Mouse (Mus musculus) adrenal gland, postnatal 4 days (tissue): ENCODE data around the gene Zfp639. TPM values are rescaled to one million over a fixed set of nuclear protein-coding genes. Genes with fewer than 3 reads are reported as not detected.

Experiments
- DNase-seq, 2 experiments: peaks; one replicate each; pipeline ENCODE4 v3.0.0; 2021 to 2022; ENCODE audit warnings: low spot score in 2 of 2, mixed read lengths in 2 of 2
- total RNA-seq, 2 experiments: library from RNA; stranded (reverse); gene quantifications; 2 replicates each; pipeline ENCODE4 v1.2.3; 2021

Gene Zfp639
- total RNA-seq, 2 experiments from 2014 or later: 41.8 TPM

- DNase-seq: no peak
These were observed 13.4 kb upstream of the Zfp639 start for GRCm38 (mm10) chr3:32496711-32497070.

GRCm38 (mm10) chr3:32500346-32500745 is 9.7 kb upstream of the Zfp639 start:
- DNase-seq: no peak

GRCm38 (mm10) chr3:32505841-32506240 is 4.2 kb upstream of the Zfp639 start:
- DNase-seq: no peak

DNA sequence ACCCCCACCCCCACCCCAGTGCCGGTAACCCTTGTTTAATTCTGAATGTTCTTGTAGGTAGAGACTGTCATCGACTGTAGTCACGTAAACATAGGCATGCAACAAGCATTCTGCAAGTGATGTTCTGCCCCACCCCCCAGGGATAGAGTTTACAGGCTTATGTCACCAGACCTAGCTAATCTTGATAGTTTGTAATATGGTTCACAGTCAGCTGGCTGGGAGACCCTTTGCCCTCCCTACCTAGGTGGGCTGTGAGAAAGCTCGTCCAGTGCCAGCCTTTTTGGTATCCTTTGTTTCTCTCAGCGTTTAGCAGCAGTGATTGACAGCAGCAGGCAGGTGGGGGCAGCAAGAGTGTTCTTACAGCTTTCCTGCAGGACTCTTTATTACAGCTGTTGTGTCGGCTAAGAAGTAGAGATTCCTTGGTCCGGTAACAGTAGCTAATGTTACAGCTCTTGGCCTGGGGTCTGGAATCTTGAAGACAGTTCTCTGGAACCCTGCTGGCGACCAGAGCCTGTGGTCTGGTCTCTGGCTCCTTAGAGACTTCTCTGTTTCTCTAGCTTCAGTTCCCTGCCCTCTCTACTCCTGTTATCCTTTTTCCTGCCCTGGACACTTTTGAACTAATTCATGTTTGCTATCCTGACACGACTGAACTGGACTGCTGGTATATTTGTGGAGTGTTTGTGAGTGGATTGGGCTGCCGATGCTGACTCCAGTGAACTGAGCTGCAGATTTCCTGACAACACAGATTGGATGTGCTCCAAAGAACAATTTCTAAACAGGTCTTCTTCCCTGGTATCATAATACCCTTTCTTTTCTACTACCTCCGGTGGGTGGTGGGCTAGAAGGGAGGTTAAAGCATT is 3.5 kb upstream of the Zfp639 start:
- no peak for DNase-seq

DNA sequence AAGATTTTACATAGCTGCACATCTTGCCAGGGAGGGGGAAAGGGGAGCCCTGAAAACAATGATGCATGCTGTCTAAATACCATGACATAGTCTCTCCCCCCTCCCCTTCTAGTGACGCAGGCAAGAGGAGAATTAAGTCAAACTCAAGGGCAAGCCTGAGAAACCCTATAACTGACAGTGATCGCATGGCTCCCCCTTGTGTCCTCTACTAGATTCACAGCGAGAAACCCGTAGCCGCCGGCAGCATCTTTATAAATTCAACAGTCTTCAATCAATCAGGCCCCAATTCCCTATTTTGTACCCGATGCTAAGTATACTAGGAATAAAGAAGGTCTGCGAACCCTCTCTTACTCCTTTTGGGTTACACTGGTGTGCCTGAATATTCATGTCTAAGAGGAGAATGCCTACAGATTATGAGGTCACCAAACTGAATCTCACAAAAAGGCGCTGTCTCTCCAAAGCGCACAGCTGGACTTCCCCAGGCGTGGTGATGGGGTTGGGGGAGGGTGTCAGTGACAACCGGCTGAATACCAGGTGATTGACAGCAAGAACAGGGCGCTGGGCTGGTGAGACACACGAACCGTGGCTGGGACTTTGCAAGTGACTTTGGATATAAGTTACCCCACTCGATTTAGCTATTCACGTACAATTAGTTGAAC is 1.3 kb upstream of the Zfp639 start:
- DNase-seq: peak in 1 of 2 experiments; percentile 31

- peak; percentile 97 to 98 for DNase-seq
These were observed 524 bp downstream of the Zfp639 start for GRCm38 (mm10) chr3:32510375-32511190.

DNA sequence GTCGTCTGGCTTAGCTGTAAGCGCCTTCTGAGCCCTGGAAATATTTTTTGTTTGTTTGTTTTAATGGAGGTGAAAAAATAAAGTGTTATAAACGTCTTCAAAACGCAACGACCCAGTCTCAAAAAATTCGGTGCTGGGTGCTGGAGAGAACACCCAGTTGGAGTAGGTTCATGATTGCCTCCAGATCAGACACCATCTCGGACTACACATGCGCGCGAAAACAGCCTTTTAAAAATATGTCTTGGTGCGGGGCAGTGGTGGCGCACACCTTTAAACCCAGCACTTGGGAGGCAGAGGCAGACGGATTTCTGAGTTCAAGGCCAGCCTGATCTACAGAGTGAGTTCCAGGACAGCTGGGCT is 1.1 kb downstream of the Zfp639 start:
- no peak for DNase-seq

DNA sequence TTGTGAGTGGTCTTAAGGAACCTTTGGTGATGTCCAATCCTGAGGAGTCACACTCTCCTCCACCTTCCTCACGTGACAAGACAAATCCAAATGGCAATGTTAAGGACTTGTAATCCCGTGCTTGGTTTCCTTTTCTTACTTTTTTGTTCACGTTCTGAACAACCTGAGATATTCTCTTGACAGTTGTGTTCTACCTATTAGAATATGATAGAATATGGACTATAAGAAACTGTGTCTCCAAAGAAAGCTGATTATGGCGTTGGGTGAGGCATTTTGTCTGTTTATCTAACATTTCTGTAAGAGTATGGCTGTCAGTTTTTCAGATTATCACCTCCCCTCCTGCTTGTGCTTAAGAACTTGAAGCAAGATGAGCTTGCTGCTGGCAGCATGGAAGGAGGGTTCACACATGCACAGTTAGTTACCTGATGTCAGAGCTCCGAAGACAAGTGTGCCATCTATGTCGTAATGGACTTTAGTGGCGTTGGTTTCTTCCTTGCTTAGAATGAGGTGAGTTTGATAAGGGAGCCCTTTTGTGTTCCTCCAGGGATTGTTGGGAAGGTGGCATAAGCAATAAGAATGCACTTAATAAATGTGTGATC is 2.7 kb downstream of the Zfp639 start:
- DNase-seq: no peak

- no peak for DNase-seq
These were observed 3.5 kb downstream of the Zfp639 start for GRCm38 (mm10) chr3:32513528-32513927.

DNA sequence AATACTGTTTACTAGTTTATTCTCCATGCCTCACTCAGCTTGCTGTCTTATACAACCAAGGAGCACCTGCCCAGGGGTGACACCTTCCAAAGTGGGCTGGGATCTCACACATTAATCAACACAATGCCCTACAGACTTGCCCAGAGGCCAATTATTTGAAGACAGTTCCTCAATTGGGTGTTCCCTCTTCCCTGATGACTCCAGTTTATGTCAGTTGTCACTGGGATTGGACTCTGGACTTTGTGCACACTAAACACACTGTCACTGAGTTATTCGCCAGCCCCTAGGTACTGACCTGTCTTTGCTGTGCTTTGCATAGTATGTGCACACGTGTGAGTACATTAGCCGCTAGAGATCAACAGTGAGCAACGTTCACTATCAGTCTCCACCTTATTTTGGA is 17.1 kb downstream of the Zfp639 start:
- DNase-seq: no peak

- DNase-seq: peak; percentile 71 to 91
These were observed 19.3 kb downstream of the Zfp639 start, which contains the start of gene Mfn1 for GRCm38 (mm10) chr3:32529303-32529898. Gene Mfn1 (plus strand): TSS chr3:32529465.

DNA sequence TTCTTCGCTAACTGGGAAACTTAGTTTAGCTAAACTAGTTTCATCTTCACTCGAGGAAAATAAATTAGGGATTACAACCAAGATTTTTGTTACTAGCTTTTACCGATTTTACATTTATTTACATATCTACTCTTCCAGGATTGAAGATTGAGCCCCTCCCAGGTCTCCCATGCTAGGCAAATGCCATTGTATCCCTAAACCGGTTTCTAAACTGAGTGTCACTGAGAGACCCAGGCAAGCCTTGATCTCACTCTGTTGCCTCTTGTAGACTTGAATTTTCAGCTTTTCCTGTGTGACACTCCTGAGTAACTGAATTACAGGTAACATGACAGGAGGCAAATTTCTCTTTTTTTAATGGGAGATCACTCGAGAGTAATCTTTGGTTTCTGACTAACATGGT is 20.0 kb downstream of the Zfp639 start:
- no peak for DNase-seq

GRCm38 (mm10) chr3:32535692-32536091 is 25.6 kb downstream of the Zfp639 start:
- DNase-seq: no peak

DNA sequence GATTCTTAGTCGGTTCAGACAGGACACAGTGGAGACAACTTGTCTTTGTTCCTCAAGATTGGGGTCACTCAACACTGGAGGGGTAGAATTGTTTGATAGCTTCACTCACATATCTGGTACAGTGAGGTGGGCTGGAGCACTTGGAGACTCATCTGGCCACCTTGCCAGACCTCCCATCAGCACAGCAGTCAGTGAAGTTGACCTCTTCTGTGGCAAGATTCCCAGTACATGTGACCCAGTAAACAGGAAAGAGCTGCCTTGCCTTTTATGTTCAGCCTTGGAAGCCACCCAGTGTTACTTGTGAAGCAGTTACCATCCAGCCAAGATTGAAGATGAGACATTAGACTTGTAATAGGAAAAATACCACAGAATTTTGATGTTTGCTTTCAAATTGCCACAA is 27.5 kb downstream of the Zfp639 start:
- DNase-seq: no peak

DNA sequence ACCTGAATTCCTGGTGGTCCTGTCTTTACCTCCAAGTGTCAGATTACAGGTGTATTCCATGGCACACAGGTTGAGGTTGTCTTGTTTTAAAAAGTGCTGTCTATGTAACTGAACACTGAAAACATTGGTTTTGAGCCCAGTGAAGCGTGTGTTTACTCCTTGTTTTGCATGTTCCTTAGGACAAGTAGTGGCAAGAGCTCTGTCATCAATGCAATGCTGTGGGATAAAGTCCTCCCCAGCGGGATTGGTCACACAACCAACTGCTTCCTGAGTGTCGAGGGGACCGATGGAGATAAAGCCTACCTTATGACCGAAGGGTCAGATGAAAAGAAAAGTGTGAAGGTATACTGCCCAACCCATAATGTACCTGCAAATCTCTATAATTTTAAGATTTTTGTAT is 28.0 kb downstream of the Zfp639 start:
- no peak for DNase-seq

DNA sequence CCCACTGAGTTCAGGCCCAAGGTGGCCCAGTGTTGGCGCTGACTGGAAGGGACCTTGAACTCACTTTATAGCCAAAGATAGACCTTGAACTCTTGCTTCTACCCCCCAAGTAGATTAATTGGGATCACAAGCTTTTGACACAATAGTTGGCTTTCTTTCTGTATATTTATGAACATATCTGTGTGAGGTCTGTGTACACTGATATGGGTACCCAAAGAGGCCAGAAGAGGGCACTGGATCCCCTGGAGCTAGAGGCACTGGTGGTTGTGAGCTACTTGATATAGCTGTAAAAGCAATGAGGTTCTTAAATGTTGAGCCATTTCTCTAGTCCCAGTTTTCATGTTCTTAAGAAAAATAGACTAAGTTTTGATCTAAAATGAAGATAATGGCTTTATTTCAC is 43.0 kb downstream of the Zfp639 start:
- DNase-seq: no peak

GRCm38 (mm10) chr3:32563401-32563800 is 53.3 kb downstream of the Zfp639 start:
- no peak for DNase-seq
